Mouse (Mus musculus): ENCODE measurements around the gene Btbd2. TPM values are rescaled to one million over a fixed set of nuclear protein-coding genes. Genes with fewer than 3 reads are reported as not detected.
"Not testable (repeated sequence)": the region's sequence is repeated elsewhere in the genome, so short reads cannot be mapped to it uniquely, and the experiment has no call there.

The Btbd2 gene
- polyA plus RNA-seq, 1 experiment from 2014 or later: 9.2 TPM

DNA sequence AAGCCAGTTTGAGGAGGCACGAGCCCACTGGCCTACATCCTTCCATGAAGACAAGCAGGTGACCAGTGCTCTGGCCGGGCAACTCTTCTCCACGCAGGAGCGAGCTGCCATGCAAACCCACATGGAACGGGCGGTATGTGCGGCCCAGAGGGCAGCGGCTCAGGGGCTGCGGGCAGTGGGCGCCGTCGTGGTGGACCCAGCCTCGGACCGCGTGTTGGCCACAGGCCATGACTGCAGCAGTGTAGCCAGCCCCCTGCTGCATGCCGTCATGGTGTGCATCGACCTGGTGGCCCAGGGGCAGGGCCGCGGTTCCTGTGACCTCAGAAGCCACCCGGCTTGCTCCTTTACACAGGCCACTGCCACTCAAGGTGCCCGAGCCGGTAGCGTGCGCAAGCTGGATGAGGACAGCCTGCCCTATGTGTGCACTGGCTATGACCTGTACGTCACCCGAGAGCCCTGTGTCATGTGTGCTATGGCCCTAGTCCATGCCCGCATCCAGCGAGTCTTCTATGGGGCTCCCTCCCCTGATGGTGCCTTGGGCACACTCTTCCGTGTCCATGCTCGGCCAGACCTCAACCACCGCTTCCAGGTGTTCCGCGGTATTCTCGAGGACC is 50.0 kb downstream of the Btbd2 start:
- H3K4me1 ChIP-seq (ENCODE audit: control insufficient read depth, insufficient read depth, low read length): peaks cover 24% of the 10 kb centered on the region
- no peaks in the 10 kb centered on the region for H3K27me3 ChIP-seq (replicated peaks; ENCODE audit: control insufficient read depth, insufficient read depth, low read length)
- H3K9me3 ChIP-seq (ENCODE audit: control insufficient read depth, low read length): no peaks in the 10 kb centered on the region
- whole genome bisulfite sequencing: 94% methylated on average over 34 of the region's 34 CpGs
- H3K9ac ChIP-seq (ENCODE audit: low read depth, low read length): 0 out of 2 replicates have a peak overlapping the region, but pooled peaks have one; percentile 10
- no peak for ATAC-seq
- 0 out of 2 replicates have a peak overlapping the region, but pooled peaks have one; percentile 16 for H3K4me3 ChIP-seq (ENCODE audit: low read length)
- H3K4me2 ChIP-seq (ENCODE audit: low read depth, low read length): 0 out of 2 replicates have a peak overlapping the region, but pooled peaks have one; percentile 6
- peak overlapping the region; percentile 45 for H3K27ac ChIP-seq (ENCODE audit: low read length)
- peaks cover 26% of the 10 kb centered on the region for H3K36me3 ChIP-seq (ENCODE audit: control insufficient read depth, insufficient read depth, low read length)

DNA sequence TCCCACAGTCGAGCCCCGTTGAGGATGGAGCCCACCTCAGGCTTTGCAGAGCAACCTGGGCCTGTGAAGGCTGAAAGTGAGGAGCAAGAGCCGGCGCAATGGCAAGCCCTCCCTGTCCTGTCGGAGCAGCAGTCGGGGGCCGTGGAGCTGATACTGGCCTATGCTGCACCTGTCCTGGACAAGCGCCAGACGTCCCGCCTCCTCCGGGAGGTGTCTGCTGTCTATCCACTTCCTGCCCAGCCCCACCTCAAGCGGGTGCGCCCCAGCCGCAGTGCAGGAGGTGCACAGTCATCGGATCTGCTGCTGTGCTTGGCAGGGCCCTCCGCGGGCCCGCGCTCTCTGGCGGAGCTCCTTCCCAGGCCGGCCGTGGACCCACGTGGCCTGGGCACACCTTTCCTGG is 50.6 kb downstream of the Btbd2 start:
- Histone ChIP-seq H3K9me3 (ENCODE audit: control insufficient read depth, low read length) (no peaks in the 10 kb centered on the region), H3K9ac (ENCODE audit: low read depth, low read length) (peak overlapping the region; percentile 10; the same call in 1 of the 2 replicates), H3K27ac (ENCODE audit: low read length) (peak overlapping the region; percentile 66), H3K4me3 (ENCODE audit: low read length) (0 out of 2 replicates have a peak overlapping the region, but pooled peaks have one; percentile 16), H3K27me3 (replicated peaks; ENCODE audit: control insufficient read depth, insufficient read depth, low read length) (no peaks in the 10 kb centered on the region), H3K4me2 (ENCODE audit: low read depth, low read length) (peak overlapping the region; percentile 32; the same call in 1 of the 2 replicates), H3K36me3 (ENCODE audit: control insufficient read depth, insufficient read depth, low read length) (peaks cover 26% of the 10 kb centered on the region), H3K4me1 (ENCODE audit: control insufficient read depth, insufficient read depth, low read length) (peaks cover 24% of the 10 kb centered on the region)
- peak; percentile 49 for ATAC-seq
- 80% methylated on average over 23 of the region's 23 CpGs for WGBS

DNA sequence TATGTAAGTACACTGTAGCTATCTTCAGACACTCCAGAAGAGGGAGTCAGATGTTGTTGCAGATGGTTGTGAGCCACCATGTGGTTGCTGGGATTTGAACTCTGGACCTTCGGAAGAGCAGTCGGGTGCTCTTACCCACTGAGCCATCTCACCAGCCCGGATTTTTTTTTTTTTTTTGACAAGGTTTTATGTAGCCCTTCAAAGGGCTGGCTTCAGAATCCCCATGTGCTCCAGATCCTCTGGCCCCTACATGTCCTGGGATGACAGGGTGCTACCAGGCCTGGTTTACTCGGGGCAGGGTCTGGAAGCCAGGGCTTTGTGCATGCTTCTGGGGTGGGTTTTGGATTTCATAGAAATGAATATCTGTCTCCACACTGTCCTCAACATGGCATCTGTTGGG is 51.1 kb downstream of the Btbd2 start, which contains the start of gene Gm49322:
Gene Gm49322 (plus strand): TSS at position 301 of the 400 bp plus-strand sequence.
- Histone ChIP-seq H3K9ac (ENCODE audit: low read depth, low read length) (peak within 1 kb of the TSS; percentile 10; the same call in 1 of the 2 replicates), H3K4me2 (ENCODE audit: low read depth, low read length) (peak within 1 kb of the TSS; percentile 32; the same call in 1 of the 2 replicates), H3K4me3 (ENCODE audit: low read length) (0 out of 2 replicates have a peak within 1 kb of the TSS, but pooled peaks have one; percentile 16), H3K27ac (ENCODE audit: low read length) (peak within 1 kb of the TSS; percentile 66), H3K36me3 (ENCODE audit: control insufficient read depth, insufficient read depth, low read length) (peaks cover 26% of the 10 kb centered on the region), H3K4me1 (ENCODE audit: control insufficient read depth, insufficient read depth, low read length) (peaks cover 24% of the 10 kb centered on the region)
- ATAC-seq; H3K9me3 ChIP-seq (ENCODE audit: control insufficient read depth, low read length); H3K27me3 ChIP-seq (replicated peaks; ENCODE audit: control insufficient read depth, insufficient read depth, low read length): not testable (repeated sequence)
- 86% methylated on average over 4 of the region's 4 CpGs for WGBS

DNA sequence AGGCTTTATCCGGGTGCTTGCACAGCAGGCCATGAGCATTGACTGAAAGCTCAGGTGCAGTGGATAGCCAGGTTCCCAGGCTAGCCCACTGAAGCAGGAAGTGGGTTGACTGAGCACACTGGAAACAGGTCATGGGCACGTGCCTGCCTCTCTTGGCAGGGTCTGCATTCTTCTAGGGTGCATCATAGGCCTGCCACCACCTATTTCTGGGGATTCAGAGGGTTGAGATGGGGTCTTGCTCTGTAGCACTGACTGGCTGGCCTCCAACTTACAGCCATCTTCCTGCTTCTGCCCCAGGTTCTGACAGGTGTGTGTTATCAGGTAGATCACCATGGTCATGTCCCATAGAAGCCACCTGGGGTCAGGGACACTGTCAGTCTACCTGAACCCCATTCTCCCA is 51.9 kb downstream of the Btbd2 start:
- Histone ChIP-seq H3K9me3 (ENCODE audit: control insufficient read depth, low read length) (no peaks in the 10 kb centered on the region), H3K4me1 (ENCODE audit: control insufficient read depth, insufficient read depth, low read length) (peaks cover 24% of the 10 kb centered on the region), H3K4me2 (ENCODE audit: low read depth, low read length) (no peak overlapping the region)

DNA sequence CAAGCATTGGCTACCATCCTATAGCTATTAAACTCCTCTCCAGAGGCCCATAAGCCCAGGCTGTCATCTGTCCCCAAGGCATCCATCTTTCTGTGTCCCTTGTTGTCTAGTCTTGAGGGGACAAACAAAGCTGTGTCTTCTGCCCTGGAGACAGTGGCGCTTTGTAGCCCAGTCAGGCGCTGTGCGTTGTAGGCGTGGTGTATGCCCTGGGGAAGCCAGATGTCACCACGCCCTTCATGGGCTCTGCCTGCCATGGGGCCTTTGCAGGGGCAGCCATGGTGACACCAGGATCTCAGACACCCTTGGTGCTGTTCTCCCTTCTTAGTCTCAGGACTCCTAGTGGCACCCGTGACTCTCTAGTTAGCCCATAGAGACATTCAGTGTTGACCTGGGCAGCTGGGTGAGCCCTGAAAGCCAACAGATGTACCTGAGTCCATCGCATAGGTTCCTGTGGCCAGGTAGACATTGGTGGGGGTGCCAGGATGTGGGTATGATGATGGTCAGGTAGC is 52.8 kb downstream of the Btbd2 start:
- peak; percentile 17 for ATAC-seq

More for the DNA sequence above, 51.9 kb downstream of the Btbd2 start:
- H3K27ac ChIP-seq (ENCODE audit: low read length): no peak overlapping the region
- ATAC-seq: no peak
- H3K27me3 ChIP-seq (replicated peaks; ENCODE audit: control insufficient read depth, insufficient read depth, low read length): no peaks in the 10 kb centered on the region
- peaks cover 26% of the 10 kb centered on the region for H3K36me3 ChIP-seq (ENCODE audit: control insufficient read depth, insufficient read depth, low read length)
- 94% methylated on average over 2 of the region's 2 CpGs for WGBS
- no peak overlapping the region for H3K9ac ChIP-seq (ENCODE audit: low read depth, low read length)
- no peak overlapping the region for H3K4me3 ChIP-seq (ENCODE audit: low read length)

DNA sequence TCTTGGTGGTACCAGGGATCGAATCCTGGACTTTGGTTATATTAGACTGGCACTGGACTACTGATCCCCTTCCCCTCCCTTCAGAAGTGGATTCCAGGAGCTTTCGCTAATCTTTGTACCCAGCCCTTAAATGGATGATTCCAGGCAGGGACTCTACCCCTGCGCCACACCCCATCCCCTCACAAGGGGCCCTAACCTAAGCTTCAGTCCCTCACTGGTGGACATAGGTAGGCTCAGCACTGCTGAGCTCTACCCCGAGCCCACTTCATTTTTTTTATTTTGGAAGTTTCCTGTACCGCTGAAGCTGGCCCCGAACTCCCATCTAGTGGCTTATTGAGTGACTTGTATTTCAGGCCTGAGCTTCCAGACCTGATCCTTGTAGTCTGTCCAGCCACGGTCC is 53.5 kb downstream of the Btbd2 start:
- H3K4me3 ChIP-seq (ENCODE audit: low read length): peak overlapping the region; percentile 80
- H3K9me3 ChIP-seq (ENCODE audit: control insufficient read depth, low read length): no peaks in the 10 kb centered on the region
- peak overlapping the region; percentile 67 for H3K4me2 ChIP-seq (ENCODE audit: low read depth, low read length)
- H3K4me1 ChIP-seq (ENCODE audit: control insufficient read depth, insufficient read depth, low read length): peaks cover 24% of the 10 kb centered on the region
- H3K27me3 ChIP-seq (replicated peaks; ENCODE audit: control insufficient read depth, insufficient read depth, low read length): no peaks in the 10 kb centered on the region
- H3K27ac ChIP-seq (ENCODE audit: low read length): peak overlapping the region; percentile 94
- 21% methylated on average over 7 of the region's 7 CpGs for WGBS
- H3K36me3 ChIP-seq (ENCODE audit: control insufficient read depth, insufficient read depth, low read length): peaks cover 21% of the 10 kb centered on the region
- ATAC-seq: peak; percentile 42
- H3K9ac ChIP-seq (ENCODE audit: low read depth, low read length): peak overlapping the region; percentile 77

More for the DNA sequence above, 52.8 kb downstream of the Btbd2 start:
- WGBS: 75% methylated on average over 7 of the region's 7 CpGs
- H3K4me1 ChIP-seq (ENCODE audit: control insufficient read depth, insufficient read depth, low read length): peaks cover 24% of the 10 kb centered on the region
- peaks cover 26% of the 10 kb centered on the region for H3K36me3 ChIP-seq (ENCODE audit: control insufficient read depth, insufficient read depth, low read length)
- H3K4me2 ChIP-seq (ENCODE audit: low read depth, low read length): peak overlapping the region; percentile 67
- peak overlapping the region; percentile 94 for H3K27ac ChIP-seq (ENCODE audit: low read length)
- no peaks in the 10 kb centered on the region for H3K9me3 ChIP-seq (ENCODE audit: control insufficient read depth, low read length)
- peak overlapping the region; percentile 77 for H3K9ac ChIP-seq (ENCODE audit: low read depth, low read length)
- H3K27me3 ChIP-seq (replicated peaks; ENCODE audit: control insufficient read depth, insufficient read depth, low read length): no peaks in the 10 kb centered on the region
- H3K4me3 ChIP-seq (ENCODE audit: low read length): peak overlapping the region; percentile 80

DNA sequence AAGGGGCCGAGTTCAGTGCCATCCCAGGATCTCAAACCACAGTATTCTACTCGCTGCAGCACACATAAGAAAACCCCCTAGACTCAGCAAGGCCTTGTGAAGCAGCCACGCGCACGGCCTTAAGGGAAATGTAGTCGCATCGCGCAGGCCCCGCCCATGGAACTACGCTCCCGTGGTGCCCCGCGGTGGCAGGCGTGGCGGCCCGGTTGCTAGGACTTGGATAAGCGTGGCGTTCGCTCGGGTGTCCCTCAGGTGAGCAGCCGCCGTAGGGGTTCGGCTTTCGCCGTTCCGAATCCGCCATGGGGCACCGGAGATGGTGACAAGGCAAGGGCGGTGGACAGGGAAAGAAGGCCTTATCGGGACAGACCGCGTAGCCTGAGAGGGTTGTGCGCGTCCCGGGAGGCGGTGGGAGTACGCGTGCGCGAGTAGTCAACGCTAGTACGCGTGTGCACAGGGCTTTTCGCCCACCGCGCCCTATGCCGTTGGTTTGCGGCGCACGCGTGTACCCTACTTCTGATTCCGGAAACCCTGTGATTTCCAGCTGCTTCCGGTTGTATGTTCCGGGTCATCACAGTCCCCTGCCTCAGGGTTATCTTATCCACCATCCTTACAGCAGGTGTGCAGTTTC is 54.1 kb downstream of the Btbd2 start, which contains the start of the genes Scamp4 and Adat3:
Gene Scamp4 (plus strand): TSS at position 175 of the 628 bp plus-strand sequence.
Gene Adat3 (plus strand): TSS at position 183 of the 628 bp plus-strand sequence.
- ATAC-seq: peak; percentile 92
- peak within 1 kb of the TSS; percentile 77 for H3K9ac ChIP-seq (ENCODE audit: low read depth, low read length)
- H3K4me3 ChIP-seq (ENCODE audit: low read length): peak within 1 kb of the TSS; percentile 80
- WGBS: under 1% methylated on average over 54 of the region's 54 CpGs
- H3K4me1 ChIP-seq (ENCODE audit: control insufficient read depth, insufficient read depth, low read length): peaks cover 24% of the 10 kb centered on the region
- H3K36me3 ChIP-seq (ENCODE audit: control insufficient read depth, insufficient read depth, low read length): peaks cover 16% of the 10 kb centered on the region
- peak within 1 kb of the TSS; percentile 94 for H3K27ac ChIP-seq (ENCODE audit: low read length)
- no peaks in the 10 kb centered on the region for H3K27me3 ChIP-seq (replicated peaks; ENCODE audit: control insufficient read depth, insufficient read depth, low read length)
- no peaks in the 10 kb centered on the region for H3K9me3 ChIP-seq (ENCODE audit: control insufficient read depth, low read length)
- peak within 1 kb of the TSS; percentile 67 for H3K4me2 ChIP-seq (ENCODE audit: low read depth, low read length)

DNA sequence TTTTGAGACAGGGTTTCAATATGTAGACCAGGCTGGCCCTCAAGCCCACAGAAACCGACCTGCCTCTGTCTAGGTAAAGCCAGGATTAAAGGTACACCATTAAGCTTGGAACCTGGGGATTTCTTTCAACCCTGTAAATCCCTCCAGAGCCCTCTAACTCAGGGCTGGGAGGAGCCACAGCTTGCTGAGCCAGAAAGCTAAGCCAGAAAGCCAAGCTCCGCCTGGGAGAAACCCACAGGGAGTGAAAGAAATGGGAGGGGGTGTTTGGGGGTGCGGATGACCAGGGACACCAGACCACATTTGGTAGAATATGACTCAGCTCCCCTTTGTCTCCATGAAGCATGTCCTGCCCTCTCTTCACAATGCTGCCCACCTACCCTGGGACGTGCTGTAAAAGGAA is 60.6 kb downstream of the Btbd2 start:
- H3K27ac ChIP-seq (ENCODE audit: low read length): no peak overlapping the region
- H3K36me3 ChIP-seq (ENCODE audit: control insufficient read depth, insufficient read depth, low read length): no peaks in the 10 kb centered on the region
- H3K9ac ChIP-seq (ENCODE audit: low read depth, low read length): no peak overlapping the region
- H3K4me2 ChIP-seq (ENCODE audit: low read depth, low read length): no peak overlapping the region
- ATAC-seq: no peak
- WGBS: 42% methylated on average over 4 of the region's 4 CpGs
- no peak overlapping the region for H3K4me3 ChIP-seq (ENCODE audit: low read length)
- H3K4me1 ChIP-seq (ENCODE audit: control insufficient read depth, insufficient read depth, low read length): no peaks in the 10 kb centered on the region
- H3K9me3 ChIP-seq (ENCODE audit: control insufficient read depth, low read length): no peaks in the 10 kb centered on the region
- no peaks in the 10 kb centered on the region for H3K27me3 ChIP-seq (replicated peaks; ENCODE audit: control insufficient read depth, insufficient read depth, low read length)
